Mouse (Mus musculus) midbrain, embryonic 16.5 days (tissue): ENCODE results near the gene Col23a1. TPM values are rescaled to one million over a fixed set of nuclear protein-coding genes. Genes with fewer than 3 reads are reported as not detected.

Experiments used
- ATAC-seq: fragments of 200-750 bp; cut with Nextera tagmentation; 2 replicates; pipeline ENCODE4 v1.8.0; 2017; ENCODE audit warnings: moderate TSS enrichment
- H3K27ac ChIP-seq: fragments of 300-500 bp; sonication (generic); 2 replicates; pipeline ENCODE4 v1.5.1; 2014; ENCODE audit warnings: mild to moderate bottlenecking, low read length, mixed read lengths
- H3K27me3 ChIP-seq: fragments of 300-500 bp; sonication (generic); 2 replicates; pipeline ENCODE4 v1.6.1; 2014; ENCODE audit warnings: low read depth, low read length, mixed read lengths; ENCODE audit not compliant: control insufficient read depth, insufficient read depth
- H3K36me3 ChIP-seq: fragments of 300-500 bp; sonication (generic); 2 replicates; pipeline ENCODE4 v1.6.1; 2014; ENCODE audit warnings: mild to moderate bottlenecking, low read length, moderate library complexity, mixed read lengths; ENCODE audit not compliant: control insufficient read depth, insufficient read depth
- H3K4me1 ChIP-seq: fragments of 300-500 bp; sonication (generic); 2 replicates; pipeline ENCODE4 v1.6.1; 2014; ENCODE audit warnings: mild to moderate bottlenecking, low read length, mixed read lengths; ENCODE audit not compliant: control insufficient read depth, insufficient read depth
- H3K4me2 ChIP-seq: fragments of 300-500 bp; sonication (generic); 2 replicates; pipeline ENCODE4 v1.6.1; 2014; ENCODE audit warnings: mild to moderate bottlenecking, low read length, mixed read lengths
- H3K4me3 ChIP-seq: fragments of 300-500 bp; sonication (generic); 2 replicates; pipeline ENCODE4 v1.5.1; 2014; ENCODE audit warnings: low read depth, mild to moderate bottlenecking, low read length, moderate library complexity, mixed read lengths
- H3K9ac ChIP-seq: fragments of 300-500 bp; sonication (generic); 2 replicates; pipeline ENCODE4 v1.6.1; 2014; ENCODE audit warnings: low read depth, low read length, mixed read lengths
- H3K9me3 ChIP-seq: fragments of 300-500 bp; sonication (generic); replicated peaks from 2 replicates; pipeline ENCODE4 v1.6.1; 2014; ENCODE audit warnings: mild to moderate bottlenecking, low read length, mixed read lengths; ENCODE audit not compliant: control insufficient read depth, poor library complexity, severe bottlenecking
- WGBS: fragments of 180-500 bp; shearing (Covaris S2); extraction: QIAGEN DNeasy Blood & Tissue Kit; methylation state at CpG from one replicate; pipeline ENCODE4 v1.1.7; 2014; 5-methylcytosine and 5-hydroxymethylcytosine counted together
- polyA plus RNA-seq: library from polyadenylated mRNA; unstranded; fragments of >200 nt; fragmentation: Nextera tagmentation; extraction: Ambion mirVana; gene quantifications from 2 replicates; pipeline ENCODE4 v1.2.1, GENCODE M21; 2015

Col23a1 gene
- polyA plus RNA-seq, 1 experiment from 2014 or later, result 3.0 TPM

- H3K4me3 ChIP-seq, result peak overlapping the region; percentile 49
- peak; percentile 64 for ATAC-seq
Measured at GRCm38 (mm10) chr11:51618894-51619408, 329.2 kb downstream of the Col23a1 start.

DNA sequence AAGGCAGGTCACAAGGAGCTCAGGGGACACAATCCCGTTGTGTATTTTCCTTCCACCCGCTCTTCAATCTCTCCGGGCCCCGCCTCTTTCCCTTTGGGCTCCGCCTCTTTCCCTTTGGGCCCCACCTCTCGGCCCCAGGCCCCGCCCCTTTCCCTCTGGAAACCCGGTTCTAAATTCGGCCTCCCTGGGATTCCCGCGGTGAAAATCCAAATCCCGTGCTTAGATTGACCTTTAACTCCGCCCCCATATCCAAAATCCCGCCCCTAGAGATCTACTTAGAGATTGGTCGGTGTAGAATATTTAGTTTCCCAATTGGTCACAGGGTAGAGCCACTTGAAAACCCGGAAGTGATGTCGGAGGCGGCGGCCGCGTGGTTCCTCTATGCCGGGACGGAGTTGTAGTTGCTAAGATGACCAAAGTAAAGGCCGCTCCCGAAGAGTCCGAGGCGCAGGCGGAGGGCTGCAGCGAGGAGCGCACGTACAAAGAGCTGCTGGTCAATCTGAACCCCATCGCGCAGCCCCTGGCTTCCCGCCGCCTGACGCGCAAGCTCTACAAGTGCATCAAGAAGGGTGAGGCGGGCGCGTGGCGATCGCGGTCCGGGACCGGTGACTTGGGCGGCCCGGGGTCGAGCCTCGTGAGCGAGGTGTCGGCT is 329.8 kb downstream of the Col23a1 start, which contains the start of gene Nhp2:
TSS of gene Nhp2 (plus strand) at position 327 of the 652 bp plus-strand sequence.
- H3K36me3 ChIP-seq, result peaks cover 17% of the 10 kb centered on the region
- H3K27ac ChIP-seq, result no peak within 1 kb of the TSS
- H3K4me2 ChIP-seq, result peak within 1 kb of the TSS; percentile 82
- under 1% methylated on average over 51 of the region's 51 CpGs for WGBS
- peak within 1 kb of the TSS; percentile 49 for H3K4me3 ChIP-seq
- no peaks in the 10 kb centered on the region for H3K27me3 ChIP-seq
- no peaks in the 10 kb centered on the region for H3K9me3 ChIP-seq
- peak within 1 kb of the TSS; percentile 53 for H3K9ac ChIP-seq
- peaks cover 18% of the 10 kb centered on the region for H3K4me1 ChIP-seq
- ATAC-seq, result peak; percentile 96

More at GRCm38 (mm10) chr11:51618894-51619408, 329.2 kb downstream of the Col23a1 start:
- H3K36me3 ChIP-seq, result peaks cover 12% of the 10 kb centered on the region
- peak overlapping the region; percentile 36; the same call in 1 of the 2 replicates for H3K9ac ChIP-seq
- 49% methylated on average over 8 of the region's 8 CpGs for WGBS
- H3K4me1 ChIP-seq, result peaks cover 18% of the 10 kb centered on the region
- H3K27ac ChIP-seq, result no peak overlapping the region
- peak overlapping the region; percentile 82 for H3K4me2 ChIP-seq
- no peaks in the 10 kb centered on the region for H3K9me3 ChIP-seq
- H3K27me3 ChIP-seq, result no peaks in the 10 kb centered on the region

DNA sequence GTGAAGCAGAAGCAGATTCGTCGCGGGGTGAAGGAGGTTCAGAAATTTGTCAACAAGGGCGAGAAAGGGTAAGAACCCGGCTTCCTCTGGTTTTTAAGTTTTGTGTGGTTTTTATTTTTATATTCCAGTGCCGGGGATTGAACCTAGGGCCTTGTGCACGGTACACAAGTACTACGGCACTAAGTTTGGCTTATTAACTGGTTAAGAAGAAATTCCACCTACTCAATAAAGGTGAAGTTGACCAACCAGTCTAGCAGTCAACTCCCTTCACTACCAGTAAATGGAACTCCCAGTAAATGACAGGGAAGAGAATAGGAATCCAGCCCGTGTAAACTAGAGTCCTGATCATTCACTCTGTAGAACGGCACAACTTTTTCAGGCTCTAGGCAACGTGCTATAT is 330.4 kb downstream of the Col23a1 start:
- Histone ChIP-seq H3K36me3 (peaks cover 19% of the 10 kb centered on the region), H3K27me3 (no peaks in the 10 kb centered on the region), H3K4me1 (peaks cover 18% of the 10 kb centered on the region), H3K4me3 (peak overlapping the region; percentile 49), H3K9me3 (no peaks in the 10 kb centered on the region), H3K27ac (no peak overlapping the region), H3K4me2 (peak overlapping the region; percentile 82), H3K9ac (peak overlapping the region; percentile 53)
- no peak for ATAC-seq
- WGBS, result 2% methylated on average over 11 of the region's 11 CpGs

DNA sequence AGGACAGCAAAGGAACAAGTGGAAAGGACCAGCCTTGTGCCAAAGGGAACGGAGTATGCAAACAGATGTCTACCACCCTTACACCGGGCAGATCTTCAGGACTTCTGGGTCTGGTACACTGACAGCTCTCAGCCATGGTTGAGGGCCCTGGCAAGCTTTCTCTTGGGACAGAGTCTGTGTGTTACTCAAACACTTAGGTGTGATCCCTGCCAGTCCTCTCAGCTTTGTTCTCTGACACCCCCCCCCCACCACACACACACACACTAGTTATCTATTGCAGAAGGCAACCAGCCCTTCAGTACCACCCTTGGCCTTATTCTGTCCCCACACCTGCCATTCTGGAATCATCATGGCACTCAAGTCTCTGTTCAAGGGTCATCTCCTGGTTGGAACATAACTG is 332.1 kb downstream of the Col23a1 start:
- Histone ChIP-seq H3K4me1 (peaks cover 15% of the 10 kb centered on the region), H3K27me3 (no peaks in the 10 kb centered on the region), H3K36me3 (peaks cover 25% of the 10 kb centered on the region), H3K9ac (no peak overlapping the region), H3K4me2 (no peak overlapping the region), H3K27ac (no peak overlapping the region), H3K4me3 (no peak overlapping the region), H3K9me3 (no peaks in the 10 kb centered on the region)
- no peak for ATAC-seq
- WGBS, result 88% methylated on average over 2 of the region's 2 CpGs

- Histone ChIP-seq H3K27ac (no peak overlapping the region), H3K36me3 (peaks cover 27% of the 10 kb centered on the region), H3K4me2 (no peak overlapping the region), H3K9ac (no peak overlapping the region), H3K4me3 (no peak overlapping the region), H3K27me3 (no peaks in the 10 kb centered on the region), H3K9me3 (no peaks in the 10 kb centered on the region), H3K4me1 (peaks cover 15% of the 10 kb centered on the region)
- WGBS, result 93% methylated on average over 7 of the region's 7 CpGs
- no peak for ATAC-seq
Measured at GRCm38 (mm10) chr11:51622971-51623491, 333.3 kb downstream of the Col23a1 start.

DNA sequence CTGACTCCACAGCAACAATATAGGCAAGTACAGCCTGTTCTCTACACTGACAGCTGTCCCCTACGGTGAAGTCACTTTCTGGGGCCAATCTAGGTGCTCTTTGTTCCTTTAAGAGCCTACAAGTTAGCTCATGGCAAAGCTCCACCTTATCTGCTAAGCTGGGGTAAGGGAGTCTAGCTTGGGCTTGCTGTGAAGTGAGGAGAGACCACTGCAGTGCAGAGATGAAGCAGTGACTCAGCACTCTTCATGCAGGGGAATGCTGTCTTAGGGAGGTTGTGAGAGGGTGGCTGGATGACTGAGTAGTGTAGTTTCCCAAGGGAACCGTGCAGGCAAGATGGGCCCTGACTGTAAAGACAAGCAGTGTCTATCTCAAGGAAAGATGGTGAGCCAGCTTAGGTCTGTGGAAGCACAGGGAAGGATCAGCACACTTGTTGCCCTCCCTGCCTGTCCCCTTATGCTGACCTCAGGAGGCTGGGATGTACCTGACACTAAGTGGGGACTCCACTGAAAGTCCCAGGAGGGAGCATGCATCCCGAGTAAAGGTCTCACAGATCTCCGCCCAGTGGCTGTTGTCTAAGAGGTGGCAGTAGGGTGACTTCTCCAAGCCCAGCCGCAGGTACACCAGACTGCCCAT is 335.6 kb downstream of the Col23a1 start:
- no peak overlapping the region for H3K4me2 ChIP-seq
- H3K4me1 ChIP-seq, result peaks cover 10% of the 10 kb centered on the region
- 85% methylated on average over 5 of the region's 5 CpGs for WGBS
- no peaks in the 10 kb centered on the region for H3K27me3 ChIP-seq
- no peak for ATAC-seq
- peaks cover 27% of the 10 kb centered on the region for H3K36me3 ChIP-seq
- no peak overlapping the region for H3K9ac ChIP-seq
- H3K9me3 ChIP-seq, result no peaks in the 10 kb centered on the region
- H3K4me3 ChIP-seq, result no peak overlapping the region
- no peak overlapping the region for H3K27ac ChIP-seq

DNA sequence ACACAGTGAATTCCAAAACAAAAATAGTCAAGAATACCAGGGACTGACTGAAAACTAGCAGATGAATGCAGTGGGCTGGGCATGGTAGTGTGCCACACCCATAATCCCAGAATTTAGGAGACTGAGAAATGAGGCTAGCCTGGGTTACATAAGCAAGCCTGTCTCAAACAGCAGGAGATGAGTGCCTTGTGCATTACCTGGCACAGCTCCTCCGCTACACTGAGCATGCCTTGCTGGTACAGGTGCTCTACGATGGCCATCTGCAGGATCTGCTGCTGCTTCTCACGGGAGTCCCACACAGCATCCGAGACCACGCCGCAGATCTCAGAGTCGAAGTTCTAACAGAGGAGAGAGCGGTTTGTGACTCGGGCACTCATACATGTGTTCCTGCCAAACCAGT is 337.7 kb downstream of the Col23a1 start:
- Histone ChIP-seq H3K9me3 (no peaks in the 10 kb centered on the region), H3K4me3 (no peak overlapping the region), H3K27me3 (no peaks in the 10 kb centered on the region), H3K9ac (no peak overlapping the region), H3K4me2 (no peak overlapping the region), H3K4me1 (no peaks in the 10 kb centered on the region), H3K36me3 (peaks cover 27% of the 10 kb centered on the region), H3K27ac (no peak overlapping the region)
- WGBS, result 94% methylated on average over 9 of the region's 9 CpGs
- ATAC-seq, result no peak

DNA sequence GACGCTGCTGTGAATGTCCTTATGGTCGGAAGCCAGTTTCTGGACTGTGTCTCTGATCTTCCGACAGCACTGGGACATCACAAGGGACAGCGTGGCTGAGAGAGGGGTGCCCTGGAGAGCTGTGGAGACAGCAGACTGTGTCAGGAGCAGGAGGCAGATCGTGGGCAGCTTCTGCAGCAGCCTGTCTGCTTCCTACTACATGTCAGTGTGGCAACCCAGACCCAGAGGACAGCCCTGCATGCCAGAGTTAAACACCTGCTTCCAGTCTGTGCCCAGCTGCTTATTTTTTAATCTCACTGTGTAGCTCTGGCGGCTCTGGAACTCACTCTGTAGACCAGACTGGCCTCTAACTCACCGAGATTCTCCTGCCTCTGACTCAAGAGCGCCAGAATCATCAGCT is 338.2 kb downstream of the Col23a1 start:
- 89% methylated on average over 8 of the region's 8 CpGs for WGBS
- peaks cover 22% of the 10 kb centered on the region for H3K36me3 ChIP-seq

More for the DNA sequence above, 338.2 kb downstream of the Col23a1 start:
- H3K9ac ChIP-seq, result no peak overlapping the region
- no peak overlapping the region for H3K4me3 ChIP-seq
- H3K4me2 ChIP-seq, result no peak overlapping the region
- no peaks in the 10 kb centered on the region for H3K27me3 ChIP-seq
- H3K27ac ChIP-seq, result no peak overlapping the region
- H3K4me1 ChIP-seq, result no peaks in the 10 kb centered on the region
- no peak for ATAC-seq
- no peaks in the 10 kb centered on the region for H3K9me3 ChIP-seq
